Mouse (Mus musculus) CD4-positive helper T cell, adult 2 months (primary cell): ENCODE measurements around the gene Tpcn2.

Source experiments
- DNase-seq: peaks from one replicate; pipeline ENCODE4 v3.0.0-alpha.2; 2012; ENCODE audit warnings: low read depth, missing footprints, low spot score

The Tpcn2 gene

DNA sequence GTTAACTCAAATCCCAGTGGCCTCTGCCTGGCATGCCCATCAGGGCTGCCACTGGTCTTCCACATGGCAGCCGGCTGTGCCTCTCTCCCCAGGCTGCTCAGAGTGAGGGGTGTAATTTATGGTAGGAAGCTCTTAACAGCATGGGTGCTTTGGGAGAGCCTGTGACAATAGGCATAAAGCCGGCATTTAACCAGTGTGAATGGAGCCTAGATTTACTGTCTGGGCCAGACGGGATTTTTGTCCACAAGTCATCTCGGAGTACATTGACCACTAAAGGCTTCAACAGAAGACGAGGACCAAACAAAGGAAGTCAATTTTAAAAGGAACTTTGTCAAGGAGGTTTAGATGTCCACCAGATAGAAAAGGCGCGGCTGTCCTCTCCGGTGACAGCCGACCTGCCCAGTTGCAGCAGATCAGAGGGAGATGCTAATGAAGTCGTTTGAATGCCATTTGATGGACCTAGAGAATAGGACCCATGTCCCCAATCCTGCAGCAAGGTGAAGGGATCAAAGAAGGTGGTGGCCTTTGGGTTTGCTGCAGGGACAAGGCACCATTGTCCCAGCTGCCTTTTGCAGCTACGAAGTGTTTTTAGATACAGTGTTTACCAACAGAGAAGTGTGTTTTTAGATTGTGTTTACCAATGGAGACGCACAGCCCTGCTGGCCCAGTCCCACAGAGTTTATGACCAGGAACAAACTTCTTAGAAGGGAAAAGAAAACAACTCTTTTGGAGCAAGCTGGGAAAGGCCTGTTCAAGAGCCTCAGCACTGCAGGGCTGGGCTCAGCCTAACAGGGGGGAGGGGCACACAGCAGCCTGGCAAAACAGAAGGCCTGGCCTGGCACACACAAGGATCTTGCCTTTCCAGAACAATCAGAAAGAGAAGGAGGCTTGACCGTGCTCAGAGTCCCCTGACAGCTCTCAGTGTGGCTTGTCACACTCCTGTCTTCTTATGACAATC lies 124.2 kb downstream of the Tpcn2 start:
- no peak for DNase-seq

DNA sequence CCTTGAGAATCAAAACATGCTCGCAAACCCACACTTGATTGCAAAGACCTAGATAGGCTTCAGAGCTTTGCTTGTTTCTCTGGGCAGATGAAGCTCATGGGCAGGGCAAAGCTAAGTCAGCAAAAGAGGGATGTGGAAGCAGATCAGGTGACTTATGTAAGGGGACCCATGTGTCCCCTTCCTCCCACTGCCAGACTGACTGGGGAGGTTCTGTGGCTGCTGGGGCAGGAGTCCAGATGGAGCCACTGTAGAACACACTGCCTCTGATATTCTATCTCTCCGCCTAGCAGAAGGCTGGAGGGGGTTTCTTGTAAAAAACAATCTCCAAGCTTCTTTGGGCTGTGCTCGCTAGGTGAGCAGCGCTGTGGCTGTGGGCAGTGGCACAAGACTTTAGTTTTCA lies 128.1 kb downstream of the Tpcn2 start:
- no peak for DNase-seq

DNA sequence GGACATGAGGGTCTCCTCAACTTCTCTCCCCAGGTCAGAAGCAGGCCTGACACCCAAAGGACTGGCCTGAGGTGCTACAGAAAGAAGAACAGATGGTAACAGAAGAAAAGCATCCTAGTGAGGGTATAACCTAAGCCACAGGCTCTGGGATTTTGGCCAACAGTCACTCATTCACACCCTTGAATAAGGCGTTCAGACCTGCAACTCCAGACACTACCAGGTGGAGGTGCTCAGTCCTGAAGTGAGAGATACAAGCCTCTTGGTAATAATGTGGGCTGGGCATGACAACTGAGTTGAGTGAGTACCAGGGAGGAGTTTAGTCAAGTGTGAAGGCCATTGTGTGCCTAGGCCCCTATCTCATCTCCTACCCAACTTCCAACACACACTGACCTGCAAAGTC lies 129.7 kb downstream of the Tpcn2 start:
- no peak for DNase-seq

GRCm38 (mm10) chr7:145151845-145152244 lies 132.0 kb downstream of the Tpcn2 start:
- no peak for DNase-seq

- no peak for DNase-seq
These were observed 134.9 kb downstream of the Tpcn2 start for GRCm38 (mm10) chr7:145148902-145149301.

DNA sequence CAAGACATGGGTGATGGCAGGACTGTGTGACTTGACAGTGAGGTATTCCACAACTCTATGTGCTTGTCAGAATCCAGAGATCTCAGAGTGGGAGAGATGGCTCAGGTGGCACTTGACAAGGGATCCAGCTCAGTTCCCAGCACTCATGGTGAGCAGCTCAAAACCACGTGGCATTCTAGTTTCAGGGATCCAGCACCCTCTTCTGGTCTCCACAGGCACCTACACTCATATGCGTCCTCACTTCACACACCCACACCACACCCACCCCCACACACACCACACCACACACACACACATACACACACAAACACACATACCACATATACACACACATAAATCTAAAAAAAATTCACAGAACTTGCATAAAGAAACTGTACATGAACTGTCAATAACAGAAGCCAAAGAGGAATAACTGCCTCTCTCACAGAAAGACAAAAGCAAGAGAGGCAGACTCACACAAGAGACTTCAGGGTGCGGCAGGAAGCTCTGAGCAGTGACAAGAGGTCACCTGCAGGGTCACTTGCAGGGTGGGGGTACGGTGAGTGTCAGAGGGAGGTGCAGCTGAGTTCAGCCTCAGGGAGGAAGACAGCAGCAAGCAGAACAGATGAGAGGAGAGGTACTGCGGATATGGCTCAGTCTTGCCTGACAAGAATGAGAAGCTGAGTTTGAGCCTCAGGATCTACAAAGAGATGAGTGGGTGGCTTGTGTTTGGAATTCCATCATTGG lies 135.7 kb downstream of the Tpcn2 start:
- DNase-seq = no peak

DNA sequence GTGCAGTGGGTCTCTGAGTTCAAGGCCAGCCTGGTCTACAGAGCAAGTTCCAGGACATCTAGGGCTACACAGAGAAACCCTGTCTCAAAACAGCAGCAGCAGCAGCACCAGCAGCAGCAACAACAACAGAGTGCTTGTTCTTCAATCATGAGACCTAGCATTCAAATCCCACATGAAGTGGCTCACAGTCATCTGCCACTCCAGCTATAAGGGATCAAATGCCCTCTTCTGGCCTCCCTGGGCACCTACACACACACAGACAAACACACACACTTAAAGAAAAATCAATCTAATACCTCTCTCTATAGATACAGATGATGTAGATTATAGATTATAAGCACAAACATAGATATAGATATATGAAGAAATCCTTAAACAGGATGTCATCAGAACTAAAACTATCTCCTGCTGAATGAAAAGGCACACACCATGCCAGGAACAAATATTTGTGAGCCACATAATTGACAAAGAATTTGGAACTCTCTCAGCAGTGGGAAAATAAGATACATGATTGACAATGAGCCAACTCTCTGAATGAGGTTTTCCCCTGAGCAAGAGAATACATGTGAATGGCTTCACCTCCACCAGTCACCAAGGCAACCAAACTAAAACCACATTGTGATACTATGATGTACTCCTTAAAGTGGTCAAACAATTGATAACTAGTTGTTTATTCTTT lies 137.4 kb downstream of the Tpcn2 start:
- DNase-seq = no peak

- no peak for DNase-seq
These were observed 140.2 kb downstream of the Tpcn2 start for GRCm38 (mm10) chr7:145143502-145144070.

- no peak for DNase-seq
These were observed 143.2 kb downstream of the Tpcn2 start for GRCm38 (mm10) chr7:145140656-145141055.

DNA sequence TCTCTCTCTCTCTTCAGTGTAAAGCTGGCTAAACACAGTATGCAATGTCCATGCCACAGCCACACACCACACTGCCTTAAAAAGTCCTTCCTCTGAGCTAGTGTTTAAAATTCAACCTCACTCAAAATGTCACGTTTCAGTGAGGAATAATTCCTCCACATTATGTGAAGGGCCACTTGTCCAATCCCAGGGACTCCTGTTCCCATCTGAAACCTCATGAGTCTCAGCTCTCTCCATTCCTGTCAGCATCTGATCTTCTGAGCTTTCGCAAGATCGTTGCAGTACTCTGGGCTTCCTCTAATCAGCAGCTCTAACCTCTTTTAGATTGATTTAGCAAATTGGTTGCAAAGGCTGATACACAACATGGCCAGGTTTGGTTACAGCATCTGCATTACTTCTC lies 144.2 kb downstream of the Tpcn2 start:
- DNase-seq = no peak

DNA sequence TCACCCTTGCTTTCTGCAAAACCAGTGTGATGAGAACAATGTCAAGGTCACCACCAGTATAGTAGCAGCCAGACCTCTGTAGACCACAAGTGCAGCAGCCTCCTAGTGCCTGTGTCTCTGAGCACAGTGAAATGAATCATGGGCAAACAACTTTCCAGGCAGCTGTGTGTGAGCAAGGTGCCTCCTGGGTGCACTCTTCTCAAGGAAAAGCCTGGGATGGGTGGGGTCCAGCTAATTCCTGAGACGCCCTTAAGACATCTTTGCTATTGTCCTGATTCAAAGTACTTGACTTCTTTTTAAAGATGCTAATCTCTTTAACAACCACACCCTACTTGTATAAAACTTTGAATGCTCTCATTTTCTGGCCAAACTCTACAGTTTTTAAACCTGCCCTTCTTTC lies 144.7 kb downstream of the Tpcn2 start:
- no peak for DNase-seq

- DNase-seq = no peak
These were observed 145.9 kb downstream of the Tpcn2 start for GRCm38 (mm10) chr7:145137871-145138270.

- no peak for DNase-seq
These were observed 147.0 kb downstream of the Tpcn2 start for GRCm38 (mm10) chr7:145136831-145137230.
